Mouse (Mus musculus) cerebellum, adult 2 months (tissue): ENCODE measurements around the gene Igsf8. TPM values are rescaled to one million over a fixed set of nuclear protein-coding genes. Genes with fewer than 3 reads are reported as not detected.

Experiments
- DNase-seq, 2 experiments: peaks; one replicate each; pipeline ENCODE4 v3.0.0; 2021
- H3K27ac ChIP-seq: fragments of 200-500 bp; 2 replicates; pipeline ENCODE4 v1.5.1; 2012; ENCODE audit warnings: low read length, control low read depth, inconsistent platforms; ENCODE audit not compliant: insufficient read depth
- H3K27me3 ChIP-seq: fragments of 200-500 bp; 2 replicates; pipeline ENCODE4 v1.6.1; 2012; ENCODE audit warnings: inconsistent platforms, mild to moderate bottlenecking, low read length, moderate library complexity; ENCODE audit not compliant: control insufficient read depth, insufficient read depth
- H3K4me1 ChIP-seq: fragments of 200-500 bp; 2 replicates; pipeline ENCODE4 v1.6.1; 2011; ENCODE audit warnings: low read length; ENCODE audit not compliant: control insufficient read depth, insufficient read depth
- H3K4me3 ChIP-seq: fragments of 200-500 bp; replicated peaks from 2 replicates; pipeline ENCODE3; 2011; ENCODE audit warnings: mild to moderate bottlenecking, low read depth, low read length, control low read depth; ENCODE audit not compliant: insufficient read depth
- CTCF ChIP-seq: fragments of 200-500 bp; IDR thresholded peaks from 2 replicates; pipeline ENCODE4 v1.5.1; 2011; ENCODE audit warnings: low read depth, mild to moderate bottlenecking, control low read depth, low read length, moderate library complexity, borderline replicate concordance; ENCODE audit not compliant: insufficient read depth
- POLR2A ChIP-seq: fragments of 200-500 bp; IDR thresholded peaks from 2 replicates; pipeline ENCODE4 v1.6.1; 2011; ENCODE audit warnings: low read length, control low read depth, borderline replicate concordance; ENCODE audit not compliant: insufficient read depth
- WGBS: fragments of 180-500 bp; shearing (Covaris S2); methylation state at CpG from one replicate; pipeline ENCODE4 v1.1.7; 2018; 5-methylcytosine and 5-hydroxymethylcytosine counted together
- polyA plus RNA-seq: library from polyadenylated mRNA; depleted of rRNA; stranded (reverse); fragments of >200 nt; gene quantifications from 2 replicates; pipeline ENCODE4 v1.2.3, GENCODE M21; 2012

Igsf8 gene
- polyA plus RNA-seq, 1 experiment: 254 TPM

GRCm38 (mm10) chr1:172346707-172347106 lies 85.3 kb downstream of the Igsf8 start:
- no peaks in the 10 kb centered on the region for H3K27me3 ChIP-seq
- TF ChIP-seq CTCF (no peak), POLR2A (no peak)
- H3K27ac ChIP-seq: no peak overlapping the region
- H3K4me1 ChIP-seq: peaks cover 3% of the 10 kb centered on the region; the same call in 1 of the 2 replicates
- no peak overlapping the region for H3K4me3 ChIP-seq
- no peak for DNase-seq
- 50% methylated on average over 10 of the region's 10 CpGs for WGBS

GRCm38 (mm10) chr1:172347382-172347781 lies 85.9 kb downstream of the Igsf8 start:
- TF ChIP-seq CTCF (no peak), POLR2A (no peak)
- Histone ChIP-seq H3K4me3 (no peak overlapping the region), H3K4me1 (peaks cover 3% of the 10 kb centered on the region; the same call in 1 of the 2 replicates), H3K27me3 (no peaks in the 10 kb centered on the region), H3K27ac (0 out of 2 replicates have a peak overlapping the region, but pooled peaks have one; percentile 34)
- WGBS: 86% methylated on average over 12 of the region's 12 CpGs
- DNase-seq: no peak

GRCm38 (mm10) chr1:172349504-172349903 lies 88.1 kb downstream of the Igsf8 start:
- Histone ChIP-seq H3K4me3 (no peak overlapping the region), H3K4me1 (peaks cover 3% of the 10 kb centered on the region; the same call in 1 of the 2 replicates), H3K27ac (peak overlapping the region; percentile 71; the same call in 1 of the 2 replicates), H3K27me3 (no peaks in the 10 kb centered on the region)
- DNase-seq: no peak
- TF ChIP-seq CTCF: no peak
- no peak for TF ChIP-seq POLR2A
- WGBS: 37% methylated on average over 5 of the region's 5 CpGs

GRCm38 (mm10) chr1:172349916-172350812 lies 88.7 kb downstream of the Igsf8 start:
- H3K27ac ChIP-seq: peak overlapping the region; percentile 81; the same call in 1 of the 2 replicates
- peak in 1 of 2 experiments; percentile 64 for DNase-seq
- peaks cover 3% of the 10 kb centered on the region; the same call in 1 of the 2 replicates for H3K4me1 ChIP-seq
- WGBS: 20% methylated on average over 18 of the region's 19 CpGs
- H3K4me3 ChIP-seq: no peak overlapping the region
- H3K27me3 ChIP-seq: no peaks in the 10 kb centered on the region
- TF ChIP-seq CTCF (no peak), POLR2A (no peak)

- no peak for DNase-seq
- peaks cover 3% of the 10 kb centered on the region; the same call in 1 of the 2 replicates for H3K4me1 ChIP-seq
- 76% methylated on average over 6 of the region's 6 CpGs for WGBS
- H3K27ac ChIP-seq: peak overlapping the region; percentile 27; the same call in 1 of the 2 replicates
- no peaks in the 10 kb centered on the region for H3K27me3 ChIP-seq
- TF ChIP-seq CTCF: no peak
- TF ChIP-seq POLR2A: no peak
- H3K4me3 ChIP-seq: no peak overlapping the region
Measured at GRCm38 (mm10) chr1:172352001-172352400, 90.6 kb downstream of the Igsf8 start.

DNA sequence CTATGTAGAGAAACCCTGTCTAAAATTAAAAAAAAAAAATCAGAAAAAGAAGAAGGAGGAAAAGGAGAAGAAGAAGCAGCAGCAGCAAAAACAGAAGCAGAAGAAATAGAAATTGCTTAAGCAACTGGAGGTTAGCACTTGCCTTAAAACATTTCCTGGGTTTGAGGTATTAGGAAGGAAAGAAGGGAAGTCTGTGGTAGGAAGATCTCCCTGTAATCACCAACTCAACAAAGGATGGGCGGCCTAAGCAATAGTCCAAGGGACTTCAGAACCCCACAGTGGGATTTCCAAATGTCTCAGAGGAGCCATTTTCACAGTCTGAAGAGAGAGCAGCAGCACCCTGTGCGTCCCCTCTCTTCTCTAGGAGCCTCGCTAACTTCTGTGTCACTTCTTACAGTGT lies 91.0 kb downstream of the Igsf8 start:
- H3K27ac ChIP-seq: no peak overlapping the region
- peaks cover 5% of the 10 kb centered on the region; the same call in 1 of the 2 replicates for H3K4me1 ChIP-seq
- TF ChIP-seq CTCF (no peak), POLR2A (no peak)
- 92% methylated on average over 3 of the region's 3 CpGs for WGBS
- H3K27me3 ChIP-seq: no peaks in the 10 kb centered on the region
- DNase-seq: no peak
- no peak overlapping the region for H3K4me3 ChIP-seq

- Histone ChIP-seq H3K27ac (no peak overlapping the region), H3K4me3 (no peak overlapping the region), H3K27me3 (no peaks in the 10 kb centered on the region), H3K4me1 (peaks cover 4% of the 10 kb centered on the region; the same call in 1 of the 2 replicates)
- 42% methylated on average over 3 of the region's 3 CpGs for WGBS
- TF ChIP-seq POLR2A: no peak
- no peak for TF ChIP-seq CTCF
- DNase-seq: no peak
Measured at GRCm38 (mm10) chr1:172355336-172355735, 93.9 kb downstream of the Igsf8 start.
